Mouse (Mus musculus): ENCODE data around the gene Icam4. TPM values are rescaled to one million over a fixed set of nuclear protein-coding genes. Genes with fewer than 3 reads are reported as not detected.

The Icam4 gene
- total RNA-seq, 2 experiments from 2014 or later, result 3.7 to 7.8 TPM

Other genes with a start within 250 kb of the Icam4 start
- 0.37 and 0.42 TPM in 2 replicates for gene Col5a3, start 214.3 kb upstream of the Icam4 start, total RNA-seq (2015)
- 0.29 and 0.54 TPM in 2 replicates for gene Col5a3, start 214.3 kb upstream of the Icam4 start, total RNA-seq (2017)
- gene Rdh8, start 210.9 kb upstream of the Icam4 start, total RNA-seq (2015), result not detected in 2 replicates
- not detected in 2 replicates for gene Rdh8, start 210.9 kb upstream of the Icam4 start, total RNA-seq (2017)
- gene A230050P20Rik, start 160.7 kb upstream of the Icam4 start, total RNA-seq (2015), result 11.8 and 16.3 TPM in 2 replicates
- gene A230050P20Rik, start 160.7 kb upstream of the Icam4 start, total RNA-seq (2017), result 18.1 and 24.1 TPM in 2 replicates
- 0.73 and 0.81 TPM in 2 replicates for gene Angptl6, start 149.6 kb upstream of the Icam4 start, total RNA-seq (2015)
- gene Angptl6, start 149.6 kb upstream of the Icam4 start, total RNA-seq (2017), result 0.54 and 0.87 TPM in 2 replicates
- 46.8 and 49.6 TPM in 2 replicates for gene Ppan, start 141.2 kb upstream of the Icam4 start, total RNA-seq (2015)
- gene Ppan, start 141.2 kb upstream of the Icam4 start, total RNA-seq (2017), result 147 and 151 TPM in 2 replicates
- gene Eif3g, start 130.8 kb upstream of the Icam4 start, total RNA-seq (2015), result 211 and 217 TPM in 2 replicates
- 234 and 248 TPM in 2 replicates for gene Eif3g, start 130.8 kb upstream of the Icam4 start, total RNA-seq (2017)
- 109 and 114 TPM in 2 replicates for gene Dnmt1, start 69.5 kb upstream of the Icam4 start, total RNA-seq (2015)
- 222 and 314 TPM in 2 replicates for gene Dnmt1, start 69.5 kb upstream of the Icam4 start, total RNA-seq (2017)
- gene S1pr2, start 52.6 kb upstream of the Icam4 start, total RNA-seq (2015), result 4.7 and 5.2 TPM in 2 replicates
- gene S1pr2, start 52.6 kb upstream of the Icam4 start, total RNA-seq (2017), result 1.8 and 2.5 TPM in 2 replicates
- gene Mrpl4, start 26.6 kb upstream of the Icam4 start, total RNA-seq (2015), result 42.0 and 48.1 TPM in 2 replicates
- gene Mrpl4, start 26.6 kb upstream of the Icam4 start, total RNA-seq (2017), result 44.1 and 50.7 TPM in 2 replicates
- gene Icam1, start 13.4 kb upstream of the Icam4 start, total RNA-seq (2015), result 5.3 and 6.9 TPM in 2 replicates
- gene Icam1, start 13.4 kb upstream of the Icam4 start, total RNA-seq (2017), result 9.2 and 9.8 TPM in 2 replicates
- not detected in 2 replicates for gene Icam5, start 2.7 kb downstream of the Icam4 start, total RNA-seq (2015)
- 0.21 and 0.24 TPM in 2 replicates for gene Icam5, start 2.7 kb downstream of the Icam4 start, total RNA-seq (2017)
- 1.6 TPM in 1 of 2 replicates, not detected in the other for gene Zglp1, start 37.7 kb downstream of the Icam4 start, total RNA-seq (2015)
- 0.96 TPM in 1 of 2 replicates, not detected in the other for gene Zglp1, start 37.7 kb downstream of the Icam4 start, total RNA-seq (2017)
- gene Gm49373, start 43.7 kb downstream of the Icam4 start, total RNA-seq (2015), result 1.0 and 1.9 TPM in 2 replicates
- not detected in 2 replicates for gene Gm49373, start 43.7 kb downstream of the Icam4 start, total RNA-seq (2017)
- gene Fdx1l, start 44.2 kb downstream of the Icam4 start, total RNA-seq (2015), result 20.5 and 25.2 TPM in 2 replicates
- gene Fdx1l, start 44.2 kb downstream of the Icam4 start, total RNA-seq (2017), result 41.5 and 64.8 TPM in 2 replicates
- 64.5 and 66.7 TPM in 2 replicates for gene Gm38431, start 62.6 kb downstream of the Icam4 start, total RNA-seq (2015)
- 4.0 and 4.5 TPM in 2 replicates for gene Gm38431, start 62.6 kb downstream of the Icam4 start, total RNA-seq (2017)
- gene Raver1, start 62.6 kb downstream of the Icam4 start, total RNA-seq (2015), result 48.4 and 60.3 TPM in 2 replicates
- gene Raver1, start 62.6 kb downstream of the Icam4 start, total RNA-seq (2017), result 28.4 and 30.0 TPM in 2 replicates
- gene Tyk2, start 101.9 kb downstream of the Icam4 start, total RNA-seq (2015), result 12.0 and 12.5 TPM in 2 replicates
- gene Tyk2, start 101.9 kb downstream of the Icam4 start, total RNA-seq (2017), result 16.7 and 17.9 TPM in 2 replicates
- gene Cdc37, start 120.6 kb downstream of the Icam4 start, total RNA-seq (2015), result 69.7 and 72.1 TPM in 2 replicates
- gene Cdc37, start 120.6 kb downstream of the Icam4 start, total RNA-seq (2017), result 283 and 351 TPM in 2 replicates
- 11.8 and 15.2 TPM in 2 replicates for gene Pde4a, start 136.3 kb downstream of the Icam4 start, total RNA-seq (2015)
- 4.0 and 5.0 TPM in 2 replicates for gene Pde4a, start 136.3 kb downstream of the Icam4 start, total RNA-seq (2017)
- gene Keap1, start 210.0 kb downstream of the Icam4 start, total RNA-seq (2015), result 17.2 and 18.3 TPM in 2 replicates
- 35.3 and 38.4 TPM in 2 replicates for gene Keap1, start 210.0 kb downstream of the Icam4 start, total RNA-seq (2017)
- 0.10 TPM in 1 of 2 replicates, not detected in the other for gene S1pr5, start 219.1 kb downstream of the Icam4 start, total RNA-seq (2015)
- gene S1pr5, start 219.1 kb downstream of the Icam4 start, total RNA-seq (2017), result 0.29 TPM in 1 of 2 replicates, not detected in the other
- 3.9 and 5.0 TPM in 2 replicates for gene Atg4d, start 235.9 kb downstream of the Icam4 start, total RNA-seq (2015)
- 6.1 and 7.0 TPM in 2 replicates for gene Atg4d, start 235.9 kb downstream of the Icam4 start, total RNA-seq (2017)